Mouse (Mus musculus): ENCODE data around the gene Pcna.
A peak's percentile ranks its signal among the peaks of the same experiment; 100 is the strongest.

Gene Pcna

GRCm38 (mm10) chr2:132233985-132234765, 18.9 kb downstream of the Pcna start:
- no peak for DNase-seq (ENCODE audit: low spot score)

DNA sequence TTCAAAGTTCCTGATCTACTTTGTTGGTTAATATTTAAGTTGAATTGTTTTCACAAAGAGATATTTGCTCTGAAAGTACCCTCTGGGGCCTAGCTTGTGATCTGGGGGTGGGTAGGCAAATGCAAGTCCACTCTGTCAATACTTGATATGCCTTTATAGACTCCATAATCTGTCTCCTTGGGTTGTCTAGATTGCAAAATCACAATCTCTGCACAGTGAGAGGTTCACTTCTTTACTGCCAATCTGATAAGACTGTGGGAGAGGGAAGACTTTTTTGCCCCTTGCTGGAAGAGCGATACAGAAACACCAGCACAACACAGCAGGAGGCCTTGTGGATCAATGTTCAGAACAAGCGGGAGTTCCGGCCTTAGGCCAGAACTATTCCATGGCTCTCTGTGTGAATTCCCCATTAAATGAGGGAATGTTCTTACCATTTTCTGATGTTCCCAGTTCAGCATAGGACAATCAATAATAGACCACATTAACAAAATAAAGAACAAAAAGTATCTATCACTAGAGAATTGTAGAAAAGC, 20.6 kb downstream of the Pcna start:
- no peak for DNase-seq (ENCODE audit: low spot score)

DNA sequence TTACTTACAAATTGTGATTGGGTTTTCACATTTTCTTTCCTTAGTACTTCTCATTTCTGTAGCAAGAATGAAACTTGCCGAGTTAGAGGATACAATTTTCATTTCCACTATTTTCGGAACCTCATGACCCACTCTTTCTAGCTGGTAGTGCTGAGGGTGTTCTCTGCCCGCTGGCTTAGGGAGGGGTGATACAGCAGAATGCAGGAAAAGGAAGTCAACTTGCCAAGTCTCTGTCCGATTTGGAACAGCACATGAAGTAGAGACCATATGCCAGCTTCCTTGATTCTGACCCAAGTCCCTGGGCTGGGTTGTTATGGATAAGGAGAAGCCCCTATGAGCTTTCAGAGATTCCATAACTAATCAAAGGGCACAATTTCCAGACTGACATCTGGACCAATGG, 28.8 kb downstream of the Pcna start:
- no peak for DNase-seq (ENCODE audit: low spot score)

DNA sequence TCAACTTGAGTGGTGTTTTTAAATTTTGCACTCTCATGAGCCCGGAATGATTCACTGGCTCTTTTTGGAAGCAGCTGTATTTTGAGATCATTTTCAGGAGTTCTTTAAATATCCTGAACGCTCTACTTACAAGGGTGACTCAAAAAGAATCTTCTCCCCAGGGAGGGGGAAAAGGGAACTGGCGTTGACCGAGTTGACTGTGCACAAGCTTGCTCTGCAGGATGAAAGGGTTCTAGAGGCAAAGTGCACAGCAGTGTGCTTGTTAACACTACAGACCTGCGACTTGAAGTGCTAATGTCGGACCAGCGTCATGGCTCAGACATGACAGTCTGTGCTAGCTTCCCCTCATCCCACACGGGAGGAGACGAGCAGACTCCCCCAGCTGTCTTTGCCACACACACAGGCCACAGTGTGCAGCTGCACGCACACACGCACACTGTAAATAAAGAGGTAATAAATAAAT, 31.5 kb downstream of the Pcna start:
- no peak for DNase-seq (ENCODE audit: low spot score)

DNA sequence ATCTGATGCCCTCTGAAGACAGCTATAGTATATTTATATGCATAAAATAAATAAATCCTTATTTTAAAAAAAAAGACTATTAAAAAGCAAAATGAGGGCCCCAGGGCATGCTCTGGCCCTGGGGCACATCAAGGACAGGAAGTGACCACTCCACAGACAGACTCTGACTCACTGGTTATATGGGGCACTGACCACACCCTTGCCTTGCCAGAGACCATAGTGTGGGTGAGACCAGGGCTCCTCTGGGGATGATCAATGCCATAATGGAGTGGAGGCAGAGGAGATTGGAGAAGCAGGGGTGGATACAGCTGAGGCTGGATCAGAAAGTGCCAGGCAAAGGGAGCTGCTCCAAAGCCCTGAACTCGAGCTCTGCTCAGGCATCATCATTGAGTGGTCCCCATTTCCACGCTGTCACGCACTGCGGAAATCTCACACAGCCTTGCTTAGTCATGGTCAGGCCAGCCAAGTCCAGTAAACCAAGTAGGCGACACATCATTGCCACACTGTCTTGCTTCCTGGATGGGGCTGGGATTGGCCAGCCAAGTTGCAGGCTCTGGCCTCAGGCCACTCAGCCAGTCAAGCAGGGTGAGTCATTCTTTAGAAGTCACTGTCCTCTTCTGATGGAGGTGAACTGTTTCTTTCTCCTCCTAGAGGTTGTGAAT, 41.0 kb downstream of the Pcna start:
- DNase-seq (ENCODE audit: low spot score) = peak; percentile 59

DNA sequence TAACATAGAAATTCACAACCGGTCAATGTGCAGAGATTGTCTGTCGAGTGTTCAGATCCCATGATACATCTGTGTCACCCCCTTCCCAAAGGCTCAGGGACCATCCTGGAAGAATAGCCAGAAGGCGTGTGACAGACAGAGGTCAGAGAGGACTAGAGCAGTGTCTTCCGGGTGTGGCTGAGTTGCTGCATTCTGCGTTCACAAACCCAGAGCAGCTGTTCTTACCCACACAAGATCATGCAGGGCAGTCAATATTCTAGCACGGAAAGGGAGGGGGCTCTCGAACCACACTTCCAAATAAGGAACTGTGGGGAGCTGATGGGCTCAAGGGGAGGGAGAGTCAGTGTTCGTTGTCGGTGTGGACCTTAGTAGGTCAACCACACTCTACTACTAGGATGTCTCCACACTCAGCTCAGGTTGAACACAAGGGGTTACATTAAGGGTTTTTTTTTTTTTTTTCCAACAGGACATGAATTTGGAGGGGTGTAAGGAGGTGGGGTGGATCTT, 42.3 kb downstream of the Pcna start:
- no peak for DNase-seq (ENCODE audit: low spot score)

DNA sequence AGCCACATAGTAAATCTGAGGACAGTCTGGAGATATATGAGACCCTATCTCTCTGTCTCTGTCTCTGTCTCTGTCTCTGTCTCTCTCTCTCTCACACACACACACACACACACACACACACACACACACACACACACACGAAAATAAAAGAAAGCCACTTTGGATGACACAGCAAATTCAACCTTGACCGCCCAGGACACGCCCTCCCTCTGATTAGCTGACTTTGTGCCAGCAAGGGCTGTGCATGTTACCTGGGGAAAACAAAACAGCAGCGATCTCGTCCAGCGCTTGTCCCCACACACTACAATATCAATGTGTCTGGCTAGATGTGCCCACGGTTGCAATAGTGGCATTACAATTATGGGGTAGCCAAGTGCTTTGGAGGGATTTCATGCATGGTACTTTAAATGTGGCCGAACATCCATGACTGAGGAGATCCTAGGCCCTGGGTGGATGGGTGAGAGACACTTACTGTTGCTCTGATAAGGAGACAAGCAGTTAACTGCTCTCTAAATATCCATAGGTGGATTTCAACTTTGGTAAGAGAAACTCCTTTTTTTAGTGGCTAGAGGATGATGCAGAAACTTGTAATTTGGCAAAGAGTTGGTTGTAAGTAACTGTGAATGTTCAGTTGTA, 44.8 kb downstream of the Pcna start:
- DNase-seq (ENCODE audit: low spot score) = peak; percentile 8

DNA sequence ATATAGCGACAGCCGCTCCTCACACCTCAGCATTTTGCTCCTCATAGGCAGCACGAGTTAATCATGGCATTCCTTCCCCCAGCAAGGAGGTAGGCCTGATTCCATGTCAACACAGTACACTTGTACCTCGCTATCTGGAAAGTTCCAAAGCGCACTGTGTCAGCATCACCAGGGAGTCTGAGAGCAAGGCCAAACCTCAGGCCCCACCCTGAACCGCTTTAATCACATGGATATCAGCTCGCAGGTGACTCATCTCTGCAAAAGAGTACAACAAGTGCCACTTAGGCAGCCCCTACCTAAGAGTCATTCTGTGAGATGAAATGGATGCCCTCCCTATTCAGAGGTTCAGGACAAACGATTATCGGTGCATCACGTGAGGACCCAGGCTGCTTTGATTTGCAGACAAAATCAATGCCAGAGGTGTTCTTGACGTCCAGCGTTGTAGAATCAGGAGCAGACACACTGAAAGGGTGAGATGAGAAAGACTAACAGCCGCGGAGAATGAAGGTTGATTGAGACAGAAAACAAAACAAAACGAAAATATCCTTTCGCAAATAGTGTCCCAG, 46.7 kb downstream of the Pcna start:
- no peak for DNase-seq (ENCODE audit: low spot score)

GRCm38 (mm10) chr2:132205549-132205948, 47.6 kb downstream of the Pcna start:
- DNase-seq (ENCODE audit: low spot score) = no peak

- DNase-seq (ENCODE audit: low spot score) = no peak
Measured at GRCm38 (mm10) chr2:132203773-132204172, 49.3 kb downstream of the Pcna start.

DNA sequence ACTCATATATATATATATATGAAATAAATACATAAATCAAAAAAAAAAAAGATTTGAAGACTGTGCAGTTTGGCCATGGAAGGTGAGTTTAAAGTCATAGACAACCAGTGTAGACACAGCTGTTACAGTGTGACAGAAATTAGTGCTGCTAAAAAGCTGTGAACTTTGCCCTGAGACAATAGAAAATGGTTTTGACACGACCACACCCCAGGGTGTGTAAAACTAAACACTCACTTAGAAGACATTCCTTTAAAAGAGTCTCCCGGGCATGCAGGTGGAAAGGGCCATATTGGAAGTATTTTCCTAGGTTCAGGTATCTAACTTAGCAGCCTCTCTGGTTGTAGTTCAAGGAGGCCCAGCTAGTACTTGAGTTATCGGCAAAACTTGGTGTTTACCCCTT, 49.9 kb downstream of the Pcna start:
- DNase-seq (ENCODE audit: low spot score) = no peak
